Mouse (Mus musculus) kidney, adult 2 months (tissue): Measurements from ENCODE around the gene Cdh23. TPM values are rescaled to one million over a fixed set of nuclear protein-coding genes. Genes with fewer than 3 reads are reported as not detected.
A peak's percentile ranks its signal among the peaks of the same experiment; 100 is the strongest.

Experiments
- DNase-seq: peaks from one replicate; pipeline ENCODE4 v3.0.0; 2021
- H3K27ac ChIP-seq: fragments of 200-500 bp; 2 replicates; pipeline ENCODE4 v1.5.1; 2012; ENCODE audit warnings: low read depth, low read length, control low read depth, inconsistent platforms; ENCODE audit not compliant: insufficient read depth
- H3K27me3 ChIP-seq: fragments of 200-500 bp; replicated peaks from 2 replicates; pipeline ENCODE4 v1.6.1; 2012; ENCODE audit warnings: mild to moderate bottlenecking, moderate library complexity, low read length, inconsistent platforms; ENCODE audit not compliant: control insufficient read depth, insufficient read depth
- H3K36me3 ChIP-seq: fragments of 200-500 bp; 2 replicates; pipeline ENCODE4 v1.6.1; 2012; ENCODE audit warnings: mild to moderate bottlenecking, moderate library complexity, low read length, inconsistent platforms; ENCODE audit not compliant: control insufficient read depth, insufficient read depth
- H3K4me1 ChIP-seq: fragments of 200-500 bp; 2 replicates; pipeline ENCODE4 v1.6.1; 2011; ENCODE audit warnings: low read length; ENCODE audit not compliant: control insufficient read depth, insufficient read depth
- H3K4me3 ChIP-seq: fragments of 200-500 bp; 2 replicates; pipeline ENCODE4 v1.5.1; 2011; ENCODE audit warnings: mild to moderate bottlenecking, low read depth, low read length, control low read depth; ENCODE audit not compliant: insufficient read depth
- CTCF ChIP-seq: fragments of 200-500 bp; conservative IDR thresholded peaks from 2 replicates; pipeline ENCODE4 v1.5.1; 2011; ENCODE audit warnings: low read depth, mild to moderate bottlenecking, control low read depth, low read length, moderate library complexity, mixed read lengths; ENCODE audit not compliant: insufficient read depth, insufficient read length
- POLR2A ChIP-seq: fragments of 200-500 bp; IDR thresholded peaks from one replicate; pipeline ENCODE4 v1.6.1; 2011; ENCODE audit warnings: low read depth, low read length, control low read depth
- WGBS: fragments of 180-500 bp; shearing (Covaris S2); methylation state at CpG from one replicate; pipeline ENCODE4 v1.1.7; 2018; 5-methylcytosine and 5-hydroxymethylcytosine counted together
- polyA plus RNA-seq: library from polyadenylated mRNA; depleted of rRNA; stranded (reverse); fragments of >200 nt; gene quantifications from 2 replicates; pipeline ENCODE4 v1.2.3, GENCODE M21; 2012

The Cdh23 gene
- polyA plus RNA-seq, 1 experiment = 0.17 TPM

GRCm38 (mm10) chr10:60577920-60578737 lies 118.2 kb downstream of the Cdh23 start:
- Histone ChIP-seq H3K4me3 (no peak overlapping the region), H3K36me3 (no peaks in the 10 kb centered on the region), H3K27me3 (no peaks in the 10 kb centered on the region), H3K4me1 (no peaks in the 10 kb centered on the region), H3K27ac (no peak overlapping the region)
- WGBS = 86% methylated on average over 12 of the region's 12 CpGs
- DNase-seq = no peak
- no peak for TF ChIP-seq CTCF
- no peak for TF ChIP-seq POLR2A

DNA sequence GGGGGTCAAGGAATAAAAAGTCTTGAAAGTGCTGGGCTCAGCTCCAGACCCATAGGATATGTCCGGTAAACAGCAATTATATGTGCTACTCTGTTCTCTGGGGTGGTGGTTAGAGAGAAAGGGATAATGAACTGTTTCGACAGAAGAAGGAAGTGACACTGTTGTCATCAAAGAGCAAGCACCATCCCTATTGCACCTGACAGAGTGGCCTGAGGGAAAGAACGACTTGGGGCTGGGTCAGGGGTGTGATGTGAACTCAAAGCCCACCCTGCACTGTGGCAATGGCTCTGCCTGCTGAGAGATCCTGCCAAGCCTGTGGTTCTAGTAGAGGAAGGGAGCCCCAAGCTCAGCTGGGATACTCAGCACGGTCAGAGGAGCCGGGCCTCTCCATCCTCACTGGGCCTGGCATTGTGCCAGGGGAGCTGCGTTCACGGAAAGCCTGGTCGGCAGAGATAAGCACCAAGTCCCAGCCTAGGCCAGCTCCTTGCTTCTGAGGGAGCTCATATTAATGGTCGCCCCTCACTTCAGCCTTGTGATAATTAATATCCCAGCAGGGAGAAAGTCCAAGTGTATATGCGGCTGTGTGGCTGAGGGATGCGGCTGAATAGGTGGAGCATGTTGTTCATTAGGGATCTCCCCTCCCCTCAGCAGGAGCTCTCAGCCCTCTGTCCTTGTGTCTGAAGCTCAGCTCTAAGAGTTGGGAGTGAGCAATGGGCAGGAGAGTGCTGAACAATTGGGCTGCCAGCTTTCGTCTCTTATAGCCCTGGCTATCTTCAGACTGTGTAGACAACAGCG lies 119.0 kb downstream of the Cdh23 start:
- Histone ChIP-seq H3K27ac (no peak overlapping the region), H3K4me1 (no peaks in the 10 kb centered on the region), H3K36me3 (no peaks in the 10 kb centered on the region), H3K4me3 (no peak overlapping the region), H3K27me3 (no peaks in the 10 kb centered on the region)
- TF ChIP-seq CTCF (no peak), POLR2A (no peak)
- DNase-seq = peak; percentile 64
- WGBS = 42% methylated on average over 13 of the region's 13 CpGs

DNA sequence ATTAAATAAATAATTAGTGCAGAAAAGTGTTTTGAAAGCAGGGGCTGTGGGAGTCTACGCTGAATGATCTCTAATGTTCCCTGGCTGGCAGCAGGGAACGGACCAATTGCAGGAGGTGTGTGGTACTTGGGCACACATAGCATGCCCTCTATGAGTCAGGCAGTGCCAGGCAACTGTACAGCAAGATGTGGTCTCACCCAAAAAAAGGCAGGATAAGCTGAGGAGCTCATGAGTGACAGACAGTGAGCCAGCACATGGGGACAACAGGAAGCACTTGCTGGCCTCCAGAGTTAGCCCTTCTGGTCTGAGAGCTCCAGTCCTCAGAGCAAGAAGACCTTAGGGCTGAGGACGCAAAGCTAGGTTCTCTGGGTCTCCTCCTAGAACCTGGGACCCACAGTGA lies 121.4 kb downstream of the Cdh23 start:
- 81% methylated on average over 3 of the region's 3 CpGs for WGBS
- Histone ChIP-seq H3K36me3 (no peaks in the 10 kb centered on the region), H3K27ac (no peak overlapping the region), H3K4me3 (no peak overlapping the region), H3K4me1 (no peaks in the 10 kb centered on the region), H3K27me3 (no peaks in the 10 kb centered on the region)
- DNase-seq = no peak
- no peak for TF ChIP-seq POLR2A
- no peak for TF ChIP-seq CTCF

DNA sequence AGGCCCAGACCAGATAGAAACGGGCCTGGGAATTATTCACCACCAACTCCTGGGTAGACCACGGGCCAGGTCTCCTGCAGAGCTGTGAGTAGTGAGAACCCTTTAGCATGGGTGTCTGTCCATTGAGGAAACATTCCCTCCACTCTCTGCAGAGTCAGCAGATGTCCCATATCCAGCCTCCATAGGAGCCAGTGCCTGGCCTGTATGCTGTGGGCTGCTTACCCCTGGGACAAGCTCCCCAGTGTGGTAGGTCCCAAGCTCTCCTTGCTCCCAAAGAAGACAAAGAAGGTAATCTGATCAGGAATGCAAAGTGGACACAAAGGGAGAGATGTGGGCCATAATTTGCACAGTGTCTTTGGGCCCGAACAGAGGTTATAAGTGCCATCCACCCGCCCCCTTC lies 124.8 kb downstream of the Cdh23 start:
- H3K4me3 ChIP-seq = no peak overlapping the region
- H3K4me1 ChIP-seq = no peaks in the 10 kb centered on the region
- WGBS = 47% methylated on average over 4 of the region's 4 CpGs
- TF ChIP-seq POLR2A (no peak), CTCF (no peak)
- H3K36me3 ChIP-seq = no peaks in the 10 kb centered on the region
- no peak for DNase-seq
- H3K27ac ChIP-seq = no peak overlapping the region
- no peaks in the 10 kb centered on the region for H3K27me3 ChIP-seq

- no peaks in the 10 kb centered on the region for H3K27me3 ChIP-seq
- no peaks in the 10 kb centered on the region for H3K36me3 ChIP-seq
- H3K27ac ChIP-seq = no peak overlapping the region
- WGBS = 37% methylated on average over 24 of the region's 24 CpGs
- H3K4me3 ChIP-seq = no peak overlapping the region
- H3K4me1 ChIP-seq = no peaks in the 10 kb centered on the region
- DNase-seq = no peak
- TF ChIP-seq POLR2A (no peak), CTCF (no peak)
Observed at GRCm38 (mm10) chr10:60566369-60567037, 129.8 kb downstream of the Cdh23 start.

- no peak for DNase-seq
- Histone ChIP-seq H3K27me3 (no peaks in the 10 kb centered on the region), H3K36me3 (no peaks in the 10 kb centered on the region), H3K4me1 (no peaks in the 10 kb centered on the region), H3K4me3 (no peak overlapping the region), H3K27ac (no peak overlapping the region)
- TF ChIP-seq CTCF (no peak), POLR2A (no peak)
- WGBS = 73% methylated on average over 6 of the region's 6 CpGs
Observed at GRCm38 (mm10) chr10:60564136-60564535, 132.2 kb downstream of the Cdh23 start.

DNA sequence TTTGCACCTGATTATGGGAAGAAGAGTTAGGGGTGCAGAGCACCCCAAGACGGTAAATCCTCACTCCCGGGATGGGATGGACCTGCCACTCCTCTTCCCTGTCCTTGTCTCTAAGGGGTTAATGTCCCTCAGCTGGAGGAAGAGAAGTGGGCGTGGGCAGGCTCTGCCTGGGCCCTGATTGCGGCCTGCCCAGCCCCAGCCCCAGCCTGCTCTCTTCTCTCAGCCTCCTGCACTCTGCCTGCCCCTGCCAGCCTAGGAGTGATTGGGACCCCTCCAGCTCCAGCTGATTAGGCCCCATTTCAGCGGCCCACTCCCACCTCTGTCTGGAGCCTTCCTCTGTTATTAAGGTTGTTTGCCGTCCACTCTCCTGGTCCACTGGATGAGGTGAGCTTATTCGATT lies 133.3 kb downstream of the Cdh23 start:
- Histone ChIP-seq H3K36me3 (no peaks in the 10 kb centered on the region), H3K27ac (no peak overlapping the region), H3K4me1 (no peaks in the 10 kb centered on the region), H3K27me3 (no peaks in the 10 kb centered on the region), H3K4me3 (no peak overlapping the region)
- no peak for DNase-seq
- WGBS = 36% methylated on average over 7 of the region's 7 CpGs
- no peak for TF ChIP-seq POLR2A
- no peak for TF ChIP-seq CTCF
